Mouse (Mus musculus): Measurements from ENCODE around the gene Psmg3.

Gene Psmg3

DNA sequence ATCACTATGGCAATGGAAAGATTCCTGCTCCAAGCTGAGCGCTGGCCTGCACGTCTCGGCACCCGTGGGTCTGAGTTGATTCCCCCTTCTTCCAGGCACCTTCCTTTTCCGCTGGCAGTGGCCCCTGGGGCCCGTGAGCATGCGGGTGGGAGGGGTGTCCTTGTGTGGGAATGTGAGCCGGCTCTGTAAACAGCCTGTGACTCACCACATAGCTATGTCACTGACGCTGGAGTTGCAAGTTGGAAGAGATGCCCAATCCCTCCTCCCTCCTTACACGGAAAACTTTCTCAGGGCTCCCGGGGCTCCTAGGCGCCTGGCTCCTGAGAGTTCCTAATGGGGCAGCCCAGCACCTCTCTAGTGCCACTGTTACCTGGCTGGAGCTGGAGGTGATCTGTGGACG, 29.8 kb downstream of the Psmg3 start:
- in situ Hi-C loops (cut with MboI, MseI) = no loop called here

- in situ Hi-C loops (cut with MboI, MseI) = no loop called here
These were observed 30.6 kb downstream of the Psmg3 start for GRCm38 (mm10) chr5:139796001-139796620.

DNA sequence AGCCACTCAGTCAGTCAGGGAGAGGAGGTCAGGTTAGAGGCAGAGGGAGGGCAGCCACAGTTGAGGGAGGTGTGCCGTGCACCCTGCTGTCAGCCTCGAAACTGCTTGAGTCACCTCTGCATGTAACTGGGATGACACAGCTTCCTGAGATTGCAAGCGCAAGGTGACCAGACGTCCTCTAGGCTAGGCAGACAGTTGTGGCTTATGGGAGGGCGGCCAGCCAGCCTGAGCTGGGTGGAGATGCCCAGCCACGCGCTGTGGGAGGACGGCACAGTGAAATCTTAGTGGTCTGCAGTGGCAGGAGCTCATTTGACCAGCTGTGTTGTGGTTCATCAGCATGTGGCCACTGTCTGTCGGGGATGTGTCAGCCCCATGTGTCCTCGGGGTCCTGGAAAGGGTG, 31.7 kb downstream of the Psmg3 start:
- in situ Hi-C loops (cut with MboI, MseI) = loop anchor here in 1 of 2 experiments (5.0 kb wide), 1 partner anchor 707 kb away; no protein-coding TSS in a partner anchor

DNA sequence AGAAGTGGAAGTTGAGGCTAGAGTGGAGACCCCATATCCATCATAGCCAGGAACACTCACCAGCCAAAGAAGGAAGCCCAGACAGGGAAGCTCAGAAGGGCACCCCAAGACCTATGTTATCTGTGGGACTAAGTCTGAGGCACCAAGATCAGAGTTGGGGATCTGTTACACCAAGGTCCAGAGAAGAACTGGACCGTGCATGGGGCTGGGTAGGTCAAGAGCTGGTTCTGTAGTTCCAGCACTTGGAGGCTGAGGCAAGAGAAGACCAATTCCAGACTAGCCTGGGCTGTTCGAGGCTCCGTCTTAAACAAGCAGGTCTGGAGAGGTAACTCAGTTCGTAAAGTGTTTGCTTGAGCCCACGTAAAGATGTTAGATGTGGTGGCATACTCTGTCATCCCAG, 32.5 kb downstream of the Psmg3 start:
- in situ Hi-C loops (cut with MboI, MseI) = loop anchor here in 1 of 2 experiments (5.0 kb wide), 1 partner anchor 708 kb away; no protein-coding TSS in a partner anchor

- in situ Hi-C loops (cut with MboI, MseI) = loop anchor here in 1 of 2 experiments (5.0 kb wide), 1 partner anchor 709 kb away; no protein-coding TSS in a partner anchor
These were observed 33.2 kb downstream of the Psmg3 start for GRCm38 (mm10) chr5:139793338-139794089.

DNA sequence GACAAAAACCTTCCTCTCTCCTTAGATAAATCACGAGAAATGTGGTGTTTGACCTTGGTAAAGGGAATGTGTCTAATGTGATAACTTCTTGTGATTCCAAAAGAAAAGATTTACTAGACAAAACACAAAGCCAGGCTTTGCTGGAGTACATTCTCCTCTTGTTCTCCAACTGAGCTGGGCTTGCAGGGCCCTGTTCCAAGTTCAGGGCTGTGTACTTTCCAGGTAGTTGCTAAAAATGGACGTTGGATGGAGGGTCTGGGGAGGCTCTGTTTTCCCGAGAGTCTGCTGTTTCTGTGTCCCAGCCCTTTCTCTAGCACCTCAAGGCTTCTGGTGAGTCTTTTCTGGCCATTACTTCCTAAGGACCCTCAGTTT, 33.7 kb downstream of the Psmg3 start:
- in situ Hi-C loops (cut with MboI, MseI) = loop anchor here in 1 of 2 experiments (5.0 kb wide), 1 partner anchor 709 kb away; no protein-coding TSS in a partner anchor

- in situ Hi-C loops (cut with MboI, MseI) = loop anchor here in 1 of 2 experiments (5.0 kb wide), 1 partner anchor 710 kb away; no protein-coding TSS in a partner anchor
These were observed 34.4 kb downstream of the Psmg3 start for GRCm38 (mm10) chr5:139792159-139792775.

GRCm38 (mm10) chr5:139791227-139792158, 35.2 kb downstream of the Psmg3 start, which contains the start of gene Mafk:
Gene Mafk (plus strand): TSS chr5:139791513.
- in situ Hi-C loops (cut with MboI, MseI) = loop anchor here in 1 of 2 experiments (5.0 kb wide), 1 partner anchor 711 kb away; no protein-coding TSS in a partner anchor

- in situ Hi-C loops (cut with MboI, MseI) = no loop called here
These were observed 37.2 kb downstream of the Psmg3 start for GRCm38 (mm10) chr5:139789466-139789865.

- in situ Hi-C loops (cut with MboI, MseI) = no loop called here
These were observed 45.3 kb downstream of the Psmg3 start for GRCm38 (mm10) chr5:139781406-139781805.

GRCm38 (mm10) chr5:139776966-139777365, 49.7 kb downstream of the Psmg3 start:
- in situ Hi-C loops (cut with MboI, MseI) = no loop called here

- in situ Hi-C loops (cut with MboI, MseI) = no loop called here
These were observed 51.3 kb downstream of the Psmg3 start, which contains the start of gene Ints1 for GRCm38 (mm10) chr5:139775216-139775926. Gene Ints1 (minus strand): TSS chr5:139775674.
